Mouse (Mus musculus) urinary bladder, postnatal 25 days (tissue): ENCODE results near the gene Lax1.

Source experiments
- DNase-seq: peaks from one replicate; pipeline ENCODE4 v3.0.0; 2022; ENCODE audit warnings: low spot score

Gene Lax1

GRCm38 (mm10) chr1:133632168-133632567 is 57.7 kb downstream of the Lax1 start:
- no peak for DNase-seq
